Mouse (Mus musculus) olfactory bulb, adult 2 months (tissue): Measurements from ENCODE around the gene Nectin2.

Experiments
- CTCF ChIP-seq: fragments of 200-500 bp; IDR thresholded peaks from 2 replicates; pipeline ENCODE4 v1.5.1; 2012; ENCODE audit warnings: low read depth, mild to moderate bottlenecking, low read length, moderate library complexity; ENCODE audit not compliant: insufficient read depth
- POLR2A ChIP-seq: fragments of 200-500 bp; IDR thresholded peaks from 2 replicates; pipeline ENCODE4 v1.6.1; 2012; ENCODE audit warnings: mild to moderate bottlenecking, low read depth, low read length, moderate library complexity; ENCODE audit not compliant: insufficient read depth

DNA sequence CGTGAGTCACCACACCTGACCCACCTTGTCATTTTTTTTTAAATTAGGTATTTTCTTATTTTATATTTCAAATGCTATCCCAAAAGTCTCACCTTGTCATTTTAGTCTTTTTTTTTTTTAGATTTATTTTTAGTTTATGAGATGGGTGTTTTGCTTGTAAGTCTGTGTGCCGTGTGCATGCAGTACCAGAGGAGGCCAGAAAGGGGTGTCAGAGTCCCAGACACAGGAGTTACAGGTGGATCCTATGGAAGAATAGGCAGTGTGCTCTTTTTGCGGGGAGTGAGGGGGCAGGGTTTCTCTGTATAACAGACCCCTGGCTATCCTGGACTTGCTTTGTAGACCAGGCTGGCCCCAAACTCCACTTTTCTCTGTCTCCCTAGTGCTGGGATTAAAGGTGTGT, 11.5 kb downstream of the Nectin2 start:
- no peak for TF ChIP-seq POLR2A
- no peak for TF ChIP-seq CTCF
